ENCODE assay signal across 29 mouse cellular contexts in genomic region chr7:69167456-69167855, GRCm38 (mm10).
DNase-seq lines count a peak whose midpoint lies in the region; ATAC-seq and TF ChIP-seq lines count a peak whose summit lies in the region.
"Had no signal": no experiment of that assay in that cellular context is flagged by ENCODE, and none has a peak within 500 bp of the region (broad histone marks: within the 10 kb centered on the region; RNA-seq: fewer than 3 reads in every experiment).

No protein-coding gene starts in this region.

- no peak for TF ChIP-seq CTCF in lung, adult 2 months (IDR thresholded peaks at IDR 0.05; ENCODE audit: insufficient read depth, low read length)

- H3K36me3 ChIP-seq in embryonic facial prominence, embryonic 11.5 days (replicated peaks; ENCODE audit: control insufficient read depth, insufficient read depth, low read depth, low read length): no peaks in the 10 kb centered on the region
- no peaks in the 10 kb centered on the region for H3K36me3 ChIP-seq in embryonic facial prominence, embryonic 10.5 days (replicated peaks)
- H3K36me3 ChIP-seq in lung, embryonic 16.5 days (ENCODE audit: control insufficient read depth, insufficient read depth, low read length): no peaks in the 10 kb centered on the region
- H3K36me3 ChIP-seq in forebrain, embryonic 14.5 days (ENCODE audit: control insufficient read depth, insufficient read depth, low read length): no peaks in the 10 kb centered on the region
- H3K36me3 ChIP-seq: forebrain, embryonic 10.5 days; heart, embryonic 13.5 days; hindbrain, embryonic 13.5 days; limb, embryonic 10.5 days; midbrain, embryonic 10.5 days; neural tube, embryonic 13.5 days; stomach, embryonic 15.5 days had no signal

- H3K27ac ChIP-seq in embryonic facial prominence, embryonic 11.5 days (replicated peaks; ENCODE audit: low read depth, low read length): no peak overlapping the region
- H3K27ac ChIP-seq in embryonic facial prominence, embryonic 10.5 days (replicated peaks): no peak overlapping the region
- no peak overlapping the region for H3K27ac ChIP-seq in lung, embryonic 16.5 days (ENCODE audit: low read length)
- H3K27ac ChIP-seq in forebrain, embryonic 14.5 days (ENCODE audit: low read depth, low read length): no peak overlapping the region
- H3K27ac ChIP-seq: forebrain, embryonic 10.5 days; heart, adult 2 months; heart, embryonic 13.5 days; hindbrain, embryonic 13.5 days; limb, embryonic 10.5 days; midbrain, embryonic 10.5 days; neural tube, embryonic 13.5 days; stomach, embryonic 15.5 days had no signal

- 29% methylated on average over 2 of the region's 2 CpGs for WGBS in embryonic facial prominence, embryonic 11.5 days
- WGBS in embryonic facial prominence, embryonic 10.5 days: 30% methylated on average over 2 of the region's 2 CpGs
- 22% methylated on average over 2 of the region's 2 CpGs for WGBS in lung, embryonic 16.5 days
- 28% methylated on average over 2 of the region's 2 CpGs for WGBS in lung, adult 2 months
- 61% methylated on average over 2 of the region's 2 CpGs for WGBS in forebrain, embryonic 14.5 days

- no peaks in the 10 kb centered on the region for H3K4me1 ChIP-seq in embryonic facial prominence, embryonic 11.5 days (ENCODE audit: control insufficient read depth, insufficient read depth, low read length)
- peaks cover 16% of the 10 kb centered on the region for H3K4me1 ChIP-seq in embryonic facial prominence, embryonic 10.5 days
- no peaks in the 10 kb centered on the region for H3K4me1 ChIP-seq in lung, embryonic 16.5 days (replicated peaks; ENCODE audit: control insufficient read depth, insufficient read depth, low read length)
- H3K4me1 ChIP-seq in lung, adult 2 months (ENCODE audit: control insufficient read depth, insufficient read depth, low read length): no peaks in the 10 kb centered on the region
- H3K4me1 ChIP-seq in forebrain, embryonic 14.5 days (ENCODE audit: control insufficient read depth, insufficient read depth, low read length): no peaks in the 10 kb centered on the region
- H3K4me1 ChIP-seq: forebrain, embryonic 10.5 days; heart, embryonic 13.5 days; hindbrain, embryonic 13.5 days; limb, embryonic 10.5 days; midbrain, embryonic 10.5 days; neural tube, embryonic 13.5 days; stomach, embryonic 15.5 days had no signal

- H3K27me3 ChIP-seq in embryonic facial prominence, embryonic 11.5 days (ENCODE audit: control insufficient read depth, insufficient read depth, low read length): no peaks in the 10 kb centered on the region
- H3K27me3 ChIP-seq in embryonic facial prominence, embryonic 10.5 days (replicated peaks; ENCODE audit: low read depth, poor library complexity, severe bottlenecking): no peaks in the 10 kb centered on the region
- no peaks in the 10 kb centered on the region for H3K27me3 ChIP-seq in lung, embryonic 16.5 days (ENCODE audit: control insufficient read depth, insufficient read depth, low read depth, low read length)
- no peaks in the 10 kb centered on the region for H3K27me3 ChIP-seq in forebrain, embryonic 14.5 days (replicated peaks; ENCODE audit: control insufficient read depth, insufficient read depth, low read length)
- H3K27me3 ChIP-seq: heart, embryonic 13.5 days; hindbrain, embryonic 13.5 days; neural tube, embryonic 13.5 days; stomach, embryonic 15.5 days had no signal

- H3K9ac ChIP-seq in embryonic facial prominence, embryonic 11.5 days (replicated peaks; ENCODE audit: low read length): no peak overlapping the region
- H3K9ac ChIP-seq in lung, embryonic 16.5 days (ENCODE audit: low read length): no peak overlapping the region
- no peak overlapping the region for H3K9ac ChIP-seq in forebrain, embryonic 14.5 days (ENCODE audit: low read length)
- H3K9ac ChIP-seq: forebrain, postnatal 0 days; heart, embryonic 13.5 days; hindbrain, embryonic 13.5 days; liver, postnatal 0 days; neural tube, embryonic 13.5 days; stomach, embryonic 15.5 days had no signal

- DNase-seq in embryonic facial prominence, embryonic 11.5 days (ENCODE audit: low spot score): peak; percentile 76
- no peak for DNase-seq in embryonic facial prominence, embryonic 10.5 days (ENCODE audit: low spot score)
- no peak for DNase-seq in lung, adult 2 months
- peak; percentile 11 for DNase-seq in forelimb bud, embryonic 11.5 days (ENCODE audit: low read depth, low spot score)
- DNase-seq in forebrain, embryonic 14.5 days (ENCODE audit: low spot score): no peak
- DNase-seq: adrenal gland, adult 8-10 months; cerebellum, adult 11-12 months; cerebellum, postnatal 10 days; forebrain, postnatal 0 days; gastrocnemius, postnatal 25 days; heart, adult 2 months; kidney, adult 9 months; kidney, postnatal 14 days; liver; liver, postnatal 0 days; right cerebral cortex, adult 18-20 months; right cerebral cortex, postnatal 4 days; thymus, postnatal 25 days had no signal

- no peak for ATAC-seq in embryonic facial prominence, embryonic 11.5 days (replicated peaks; ENCODE audit: insufficient number of reproducible peaks, low FRiP score, low TSS enrichment, low read depth)
- peak; percentile 68 for ATAC-seq in lung, embryonic 16.5 days (ENCODE audit: low read depth)
- ATAC-seq in forebrain, embryonic 14.5 days: no peak
- ATAC-seq in megakaryocyte progenitor cell, adult 5-6 weeks (replicated peaks; ENCODE audit: poor library complexity): no peak
- ATAC-seq: forebrain, postnatal 0 days; liver, postnatal 0 days; midbrain, embryonic 16.5 days had no signal

- TF ChIP-seq POLR2A in lung, adult 2 months (IDR thresholded peaks at IDR 0.05; ENCODE audit: borderline replicate concordance, extremely low read depth, low read depth, low read length): no peak

- H3K4me2 ChIP-seq in embryonic facial prominence, embryonic 11.5 days (ENCODE audit: low read depth, low read length): no peak overlapping the region
- no peak overlapping the region for H3K4me2 ChIP-seq in lung, embryonic 16.5 days (ENCODE audit: low read depth, low read length)
- H3K4me2 ChIP-seq in forebrain, embryonic 14.5 days (ENCODE audit: low read length): no peak overlapping the region
- H3K4me2 ChIP-seq: heart, embryonic 13.5 days; hindbrain, embryonic 13.5 days; neural tube, embryonic 13.5 days; stomach, embryonic 15.5 days had no signal

- H3K4me3 ChIP-seq in embryonic facial prominence, embryonic 11.5 days (ENCODE audit: low read depth, low read length): no peak overlapping the region
- H3K4me3 ChIP-seq in embryonic facial prominence, embryonic 10.5 days: no peak overlapping the region
- H3K4me3 ChIP-seq in lung, embryonic 16.5 days (ENCODE audit: low read length): no peak overlapping the region
- H3K4me3 ChIP-seq in lung, adult 2 months (replicated peaks; ENCODE audit: extremely low read depth, low read depth, low read length): no peak overlapping the region
- H3K4me3 ChIP-seq in forebrain, embryonic 14.5 days (ENCODE audit: low read depth, low read length): no peak overlapping the region
- H3K4me3 ChIP-seq: forebrain, embryonic 10.5 days; heart, adult 2 months; heart, embryonic 13.5 days; hindbrain, embryonic 13.5 days; limb, embryonic 10.5 days; midbrain, embryonic 10.5 days; myocyte; neural tube, embryonic 13.5 days; stomach, embryonic 15.5 days had no signal

- no peaks in the 10 kb centered on the region for H3K9me3 ChIP-seq in embryonic facial prominence, embryonic 11.5 days (replicated peaks; ENCODE audit: control insufficient read depth, low read length)
- H3K9me3 ChIP-seq in embryonic facial prominence, embryonic 10.5 days: no peaks in the 10 kb centered on the region
- no peaks in the 10 kb centered on the region for H3K9me3 ChIP-seq in lung, embryonic 16.5 days (ENCODE audit: control insufficient read depth, low read length)
- H3K9me3 ChIP-seq in forebrain, embryonic 14.5 days (replicated peaks; ENCODE audit: control insufficient read depth, low read length): no peaks in the 10 kb centered on the region
- H3K9me3 ChIP-seq: forebrain, embryonic 10.5 days; heart, embryonic 13.5 days; hindbrain, embryonic 13.5 days; limb, embryonic 10.5 days; midbrain, embryonic 10.5 days; neural tube, embryonic 13.5 days; stomach, embryonic 15.5 days had no signal

Comparison
In these comparisons a context has a peak if more than half of its experiments do, and no peak if none do; other contexts are left out.
1. DNase-seq: peak in embryonic facial prominence, embryonic 11.5 days (single experiment) and forelimb bud, embryonic 11.5 days (single experiment); none in embryonic facial prominence, embryonic 10.5 days (single experiment), lung, adult 2 months (single experiment) and forebrain, embryonic 14.5 days (single experiment).